Mouse (Mus musculus) midbrain, postnatal 0 days (tissue): ENCODE measurements at regions not wholly inside any gene's neighbourhood (a gene's known extent, or its start where the extent isn't known, plus 50 kb on each side); places are given as distances from the start of the nearest gene placed in this dataset.

Experiments used
- ATAC-seq: fragments of 200-750 bp; cut with Nextera tagmentation; 2 replicates; pipeline ENCODE4 v1.8.0; 2017; ENCODE audit warnings: moderate number of reproducible peaks, mild to moderate bottlenecking, moderate TSS enrichment, moderate library complexity; ENCODE audit not compliant: low FRiP score
- DNase-seq: peaks from one replicate; pipeline ENCODE4 v3.0.0-alpha.2; 2015; ENCODE audit warnings: low spot score
- H3K27ac ChIP-seq: fragments of 300-500 bp; sonication (generic); 2 replicates; pipeline ENCODE4 v1.5.1; 2014; ENCODE audit warnings: low read depth, mild to moderate bottlenecking, low read length, mixed read lengths
- H3K27me3 ChIP-seq: fragments of 300-500 bp; sonication (generic); 2 replicates; pipeline ENCODE4 v1.6.1; 2014; ENCODE audit warnings: low read length, control low read depth, mixed read lengths; ENCODE audit not compliant: insufficient read depth
- H3K36me3 ChIP-seq: fragments of 300-500 bp; sonication (generic); 2 replicates; pipeline ENCODE4 v1.6.1; 2014; ENCODE audit warnings: low read length, control low read depth, mixed read lengths; ENCODE audit not compliant: insufficient read depth
- H3K4me1 ChIP-seq: fragments of 300-500 bp; sonication (generic); 2 replicates; pipeline ENCODE4 v1.6.1; 2014; ENCODE audit warnings: mild to moderate bottlenecking, control low read depth, antibody characterized with exemption, low read length, mixed read lengths; ENCODE audit not compliant: insufficient read depth
- H3K4me2 ChIP-seq: fragments of 300-500 bp; sonication (generic); 2 replicates; pipeline ENCODE4 v1.6.1; 2014; ENCODE audit warnings: low read depth, mild to moderate bottlenecking, low read length, mixed read lengths; ENCODE audit not compliant: poor library complexity, severe bottlenecking
- H3K4me3 ChIP-seq: fragments of 300-500 bp; sonication (generic); 2 replicates; pipeline ENCODE4 v1.5.1; 2014; ENCODE audit warnings: low read depth, mild to moderate bottlenecking, low read length, moderate library complexity
- H3K9ac ChIP-seq: fragments of 300-500 bp; sonication (generic); replicated peaks from 2 replicates; pipeline ENCODE4 v1.6.1; 2014; ENCODE audit warnings: mild to moderate bottlenecking, low read length, moderate library complexity, mixed read lengths; ENCODE audit not compliant: poor library complexity, severe bottlenecking
- H3K9me3 ChIP-seq: fragments of 300-500 bp; sonication (generic); 2 replicates; pipeline ENCODE4 v1.6.1; 2016; ENCODE audit warnings: low read length, control low read depth
- CTCF ChIP-seq: IDR thresholded peaks from 2 replicates; pipeline ENCODE4 v1.5.1; 2016; ENCODE audit warnings: antibody characterized with exemption, mild to moderate bottlenecking
- WGBS: fragments of 180-500 bp; shearing (Covaris S2); extraction: QIAGEN DNeasy Blood & Tissue Kit; methylation state at CpG from one replicate; pipeline ENCODE4 v1.1.7; 2014; 5-methylcytosine and 5-hydroxymethylcytosine counted together

DNA sequence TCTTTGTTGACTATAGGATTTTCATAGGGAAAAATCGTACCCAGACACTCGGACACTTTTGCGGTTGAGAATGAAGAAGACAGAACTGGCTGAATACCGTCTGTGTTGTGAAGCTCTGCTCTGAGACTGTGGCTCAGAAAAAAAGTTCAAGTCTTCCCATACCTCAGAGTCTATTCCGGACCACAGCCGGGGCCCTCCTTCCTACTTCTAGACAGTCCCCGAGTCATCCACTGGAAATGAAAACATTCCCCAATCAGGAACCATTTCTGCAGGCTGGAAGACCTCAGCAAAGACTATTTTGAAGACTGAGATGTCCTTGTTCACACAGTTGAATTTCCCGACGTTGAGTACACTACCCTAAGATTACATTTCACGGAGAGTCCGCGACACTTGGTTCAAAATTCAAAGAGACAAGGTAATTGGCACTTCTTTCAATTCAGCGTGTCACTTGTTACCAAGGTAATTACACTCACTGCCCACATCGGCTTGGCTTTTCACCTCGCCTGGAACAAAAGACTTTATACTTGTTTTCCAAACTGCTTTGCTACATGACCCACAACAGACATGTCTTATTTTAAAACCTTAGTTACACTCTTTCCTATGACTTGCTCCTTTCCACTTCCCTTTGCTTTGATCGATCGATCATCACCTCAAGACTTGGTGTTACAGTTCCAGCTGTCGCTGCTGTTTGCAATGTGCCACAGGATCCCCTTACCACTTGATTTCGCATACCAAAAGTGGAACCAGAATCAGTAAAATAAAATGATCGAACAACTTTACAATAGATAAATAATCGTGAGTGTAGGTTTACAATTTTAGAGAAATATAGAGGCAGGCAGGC, 219.2 kb upstream of the Pcsk5 start:
- no peaks in the 10 kb centered on the region for H3K27me3 ChIP-seq
- no peaks in the 10 kb centered on the region for H3K4me1 ChIP-seq
- no peaks in the 10 kb centered on the region for H3K36me3 ChIP-seq
- ATAC-seq (no peak), DNase-seq (no peak)
- no peak overlapping the region for H3K9ac ChIP-seq
- no peak overlapping the region for H3K4me2 ChIP-seq
- no peaks in the 10 kb centered on the region for H3K9me3 ChIP-seq
- WGBS = 57% methylated on average over 21 of the region's 21 CpGs
- no peak overlapping the region for H3K27ac ChIP-seq
- H3K4me3 ChIP-seq = no peak overlapping the region
- TF ChIP-seq CTCF = no peak

DNA sequence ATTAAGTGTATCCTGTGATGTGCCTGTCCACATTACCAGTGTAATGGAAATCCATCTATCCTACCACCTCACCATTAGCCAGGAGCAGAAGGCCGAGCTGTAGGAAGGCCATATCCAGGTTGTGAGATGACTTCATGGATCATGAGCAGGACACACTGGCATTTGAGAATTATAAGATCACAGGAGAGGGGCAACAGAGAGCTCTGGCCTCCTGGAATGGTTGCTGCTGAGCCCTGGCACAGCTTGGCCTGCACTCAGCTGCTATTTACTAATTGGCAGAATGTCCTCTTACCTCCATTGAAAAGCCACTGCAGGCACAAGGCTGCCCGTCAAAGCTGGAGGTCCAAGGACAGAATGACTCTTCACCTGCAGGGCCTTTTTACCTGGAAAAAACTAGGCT, 212.9 kb upstream of the Pcsk5 start:
- H3K4me1 ChIP-seq = no peaks in the 10 kb centered on the region
- no peak overlapping the region for H3K4me3 ChIP-seq
- no peak for TF ChIP-seq CTCF
- H3K27ac ChIP-seq = no peak overlapping the region
- no peak overlapping the region for H3K4me2 ChIP-seq
- no peaks in the 10 kb centered on the region for H3K36me3 ChIP-seq
- ATAC-seq = no peak
- peak; percentile 36 for DNase-seq
- H3K9me3 ChIP-seq = no peaks in the 10 kb centered on the region
- WGBS = 73% methylated on average over 2 of the region's 2 CpGs
- H3K9ac ChIP-seq = no peak overlapping the region
- no peaks in the 10 kb centered on the region for H3K27me3 ChIP-seq

DNA sequence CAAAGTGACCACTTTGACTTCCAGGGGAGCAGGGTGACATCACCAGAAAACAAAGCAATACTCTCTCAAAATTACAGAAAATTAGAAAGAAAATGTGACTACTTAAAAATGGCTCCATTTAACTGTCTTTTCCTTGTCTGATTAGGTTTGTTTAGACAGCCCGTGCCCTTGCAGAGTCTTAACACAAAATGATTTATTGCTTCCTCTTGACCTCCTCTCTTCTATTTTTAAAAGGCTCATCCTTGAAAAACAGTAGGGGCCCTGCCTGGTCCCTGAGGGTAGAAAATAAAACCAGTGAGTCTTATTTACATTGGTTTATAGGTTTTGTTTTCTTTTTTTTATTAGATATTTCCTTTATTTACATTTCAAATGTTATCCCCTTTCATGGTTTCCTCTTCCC, 196.8 kb upstream of the Pcsk5 start:
- no peak for DNase-seq
- Histone ChIP-seq H3K27ac (no peak overlapping the region), H3K9me3 (no peaks in the 10 kb centered on the region), H3K4me1 (no peaks in the 10 kb centered on the region), H3K36me3 (no peaks in the 10 kb centered on the region), H3K4me3 (no peak overlapping the region), H3K27me3 (no peaks in the 10 kb centered on the region), H3K4me2 (no peak overlapping the region), H3K9ac (no peak overlapping the region)
- no peak for TF ChIP-seq CTCF
- WGBS = 78% methylated on average over 1 of the region's 1 CpGs
- ATAC-seq = no peak

DNA sequence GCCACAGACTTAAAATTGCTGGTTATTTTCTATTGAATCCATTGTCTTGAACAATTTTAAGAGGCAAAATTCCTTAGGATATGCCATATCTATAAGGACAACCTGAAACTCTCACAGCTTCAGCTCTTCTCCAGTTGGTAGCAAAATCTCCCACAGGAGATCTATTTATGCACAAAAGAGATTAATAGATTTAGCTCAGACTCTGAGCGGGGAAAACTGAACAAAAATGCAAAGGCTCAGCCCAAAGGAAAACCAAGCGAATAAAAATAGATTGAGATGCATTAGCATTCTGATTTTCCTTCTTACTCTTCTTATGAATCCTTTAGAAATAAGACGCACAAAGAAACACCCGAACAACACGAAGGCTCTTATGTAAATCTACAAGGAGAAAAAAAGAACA, 196.2 kb upstream of the Pcsk5 start:
- Histone ChIP-seq H3K36me3 (no peaks in the 10 kb centered on the region), H3K4me2 (no peak overlapping the region), H3K27ac (no peak overlapping the region), H3K4me3 (no peak overlapping the region), H3K4me1 (no peaks in the 10 kb centered on the region), H3K9ac (no peak overlapping the region), H3K9me3 (no peaks in the 10 kb centered on the region), H3K27me3 (no peaks in the 10 kb centered on the region)
- no peak for DNase-seq
- no peak for TF ChIP-seq CTCF
- ATAC-seq = no peak
- WGBS = 62% methylated on average over 5 of the region's 5 CpGs

DNA sequence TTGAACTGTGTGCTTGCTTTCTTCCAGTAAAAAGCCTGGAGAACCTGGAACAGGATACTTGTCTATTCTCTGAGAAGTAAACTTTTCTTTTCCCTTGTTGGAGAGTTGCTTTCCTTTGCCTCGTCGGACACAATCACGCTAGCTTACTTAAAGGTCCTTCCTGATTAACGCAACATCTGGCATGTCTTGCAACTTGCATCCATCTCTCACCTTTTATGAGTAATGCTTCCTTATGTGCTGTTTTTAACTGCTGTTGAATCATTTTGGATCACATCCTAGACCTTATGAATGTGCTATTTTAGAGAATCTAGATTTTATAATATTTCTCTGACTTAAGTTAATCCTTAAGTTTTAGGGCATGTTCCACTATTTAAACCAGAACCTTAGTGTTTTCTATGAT, 188.4 kb upstream of the Pcsk5 start:
- ATAC-seq (no peak), DNase-seq (no peak)
- Histone ChIP-seq H3K9me3 (no peaks in the 10 kb centered on the region), H3K4me3 (no peak overlapping the region), H3K4me1 (no peaks in the 10 kb centered on the region), H3K9ac (no peak overlapping the region), H3K27ac (no peak overlapping the region), H3K36me3 (no peaks in the 10 kb centered on the region), H3K27me3 (no peaks in the 10 kb centered on the region), H3K4me2 (no peak overlapping the region)
- 92% methylated on average over 4 of the region's 4 CpGs for WGBS
- no peak for TF ChIP-seq CTCF

DNA sequence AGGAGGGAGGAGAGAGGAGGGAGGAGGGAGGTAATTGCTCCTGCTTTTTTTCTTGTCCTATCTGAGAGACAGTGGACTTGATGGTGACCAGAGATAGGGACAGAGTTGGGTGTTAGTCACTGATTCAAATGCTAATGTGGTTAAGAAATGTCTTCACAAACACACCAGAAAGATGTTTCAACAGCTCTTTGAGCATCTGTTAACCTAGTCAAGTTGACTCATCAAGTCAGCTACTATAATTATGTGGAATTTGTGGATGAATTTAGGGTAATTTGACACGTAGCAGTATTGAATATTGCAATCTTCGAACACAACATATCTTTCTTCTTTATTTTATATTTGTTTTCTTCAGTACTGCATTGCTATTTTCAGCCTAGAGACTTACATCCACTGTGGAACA, 182.9 kb upstream of the Pcsk5 start:
- ATAC-seq (no peak), DNase-seq (no peak)
- Histone ChIP-seq H3K36me3 (no peaks in the 10 kb centered on the region), H3K4me1 (no peaks in the 10 kb centered on the region), H3K4me3 (no peak overlapping the region), H3K27me3 (no peaks in the 10 kb centered on the region), H3K27ac (no peak overlapping the region), H3K9ac (no peak overlapping the region), H3K9me3 (no peaks in the 10 kb centered on the region), H3K4me2 (no peak overlapping the region)
- TF ChIP-seq CTCF = no peak
- 81% methylated on average over 2 of the region's 2 CpGs for WGBS
